Mouse (Mus musculus) heart, embryonic 16.5 days (tissue): ENCODE data around the gene Nr2f2. TPM values are rescaled to one million over a fixed set of nuclear protein-coding genes. Genes with fewer than 3 reads are reported as not detected.

Experiments used
- ATAC-seq: fragments of 200-750 bp; cut with Nextera tagmentation; replicated peaks from 2 replicates; pipeline ENCODE4 v1.8.0; 2017; ENCODE audit warnings: moderate number of reproducible peaks; ENCODE audit not compliant: insufficient read depth, low FRiP score; ENCODE audit errors: extremely low read depth
- H3K27ac ChIP-seq: fragments of 300-500 bp; sonication (generic); 2 replicates; pipeline ENCODE4 v1.5.1; 2014; ENCODE audit warnings: mild to moderate bottlenecking, low read length, control low read depth, moderate library complexity
- H3K27me3 ChIP-seq: fragments of 300-500 bp; sonication (generic); 2 replicates; pipeline ENCODE4 v1.6.1; 2014; ENCODE audit warnings: low read length, mixed read lengths; ENCODE audit not compliant: control insufficient read depth, insufficient read depth
- H3K36me3 ChIP-seq: fragments of 300-500 bp; sonication (generic); 2 replicates; pipeline ENCODE4 v1.6.1; 2014; ENCODE audit not compliant: control insufficient read depth, insufficient read depth
- H3K4me1 ChIP-seq: fragments of 300-500 bp; sonication (generic); 2 replicates; pipeline ENCODE4 v1.6.1; 2014; ENCODE audit warnings: low read length, mixed read lengths; ENCODE audit not compliant: control insufficient read depth, insufficient read depth
- H3K4me2 ChIP-seq: fragments of 300-500 bp; sonication (generic); 2 replicates; pipeline ENCODE4 v1.6.1; 2014; ENCODE audit warnings: low read depth, mild to moderate bottlenecking, control low read depth, low read length
- H3K4me3 ChIP-seq: fragments of 300-500 bp; sonication (generic); 2 replicates; pipeline ENCODE4 v1.5.1; 2014; ENCODE audit warnings: mild to moderate bottlenecking, control low read depth, low read length
- H3K9ac ChIP-seq: fragments of 300-500 bp; sonication (generic); 2 replicates; pipeline ENCODE4 v1.6.1; 2014; ENCODE audit warnings: low read length, control low read depth
- H3K9me3 ChIP-seq: fragments of 300-500 bp; sonication (generic); replicated peaks from 2 replicates; pipeline ENCODE4 v1.6.1; 2016; ENCODE audit warnings: low read length; ENCODE audit not compliant: control insufficient read depth
- WGBS: fragments of 180-500 bp; shearing (Covaris S2); extraction: QIAGEN DNeasy Blood & Tissue Kit; methylation state at CpG from one replicate; pipeline ENCODE4 v1.1.7; 2014; 5-methylcytosine and 5-hydroxymethylcytosine counted together
- polyA plus RNA-seq: library from polyadenylated mRNA; unstranded; fragments of >200 nt; fragmentation: Nextera tagmentation; extraction: Ambion mirVana; gene quantifications from 2 replicates; pipeline ENCODE4 v1.2.1, GENCODE M21; 2015

The Nr2f2 gene
- polyA plus RNA-seq, 1 experiment from 2014 or later = 15.4 TPM

DNA sequence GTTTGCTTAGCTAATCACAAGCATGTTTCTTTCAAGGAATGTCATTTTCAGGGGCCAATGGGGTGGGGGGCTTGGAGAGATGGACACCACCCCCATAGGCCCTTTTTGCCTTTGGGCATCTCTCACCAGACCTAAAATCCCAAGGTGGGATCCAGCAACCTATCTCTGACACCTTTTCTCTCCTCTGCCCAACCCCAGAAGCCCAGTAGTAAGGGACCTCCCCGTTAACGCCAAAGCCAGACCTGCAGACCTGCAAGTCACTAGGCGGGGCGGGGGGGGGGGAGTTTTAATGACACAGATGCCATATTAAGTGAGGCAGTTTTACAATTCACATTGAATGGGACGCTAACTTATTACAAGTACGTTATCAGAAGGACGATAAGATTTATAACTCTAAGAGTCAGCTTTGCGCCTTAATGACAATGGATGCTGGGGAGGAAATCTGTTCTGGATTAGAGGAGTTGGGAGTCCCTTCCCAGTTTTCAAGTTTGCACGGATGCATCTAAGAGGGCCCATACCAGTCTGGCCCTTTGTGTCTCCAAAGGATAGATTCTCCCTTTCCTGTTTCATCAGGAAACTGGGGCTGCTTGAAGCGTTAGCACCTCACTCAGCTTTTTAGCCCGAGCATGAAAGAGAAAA is 17.4 kb downstream of the Nr2f2 start:
- Histone ChIP-seq H3K36me3 (no peaks in the 10 kb centered on the region), H3K4me2 (peak overlapping the region; percentile 28), H3K4me3 (no peak overlapping the region), H3K27me3 (peaks cover 46% of the 10 kb centered on the region), H3K27ac (no peak overlapping the region), H3K4me1 (0 out of 2 replicates have a peak, but pooled peaks cover 11% of the 10 kb centered on the region), H3K9ac (no peak overlapping the region), H3K9me3 (no peaks in the 10 kb centered on the region)
- no peak for ATAC-seq
- 32% methylated on average over 11 of the region's 11 CpGs for WGBS

DNA sequence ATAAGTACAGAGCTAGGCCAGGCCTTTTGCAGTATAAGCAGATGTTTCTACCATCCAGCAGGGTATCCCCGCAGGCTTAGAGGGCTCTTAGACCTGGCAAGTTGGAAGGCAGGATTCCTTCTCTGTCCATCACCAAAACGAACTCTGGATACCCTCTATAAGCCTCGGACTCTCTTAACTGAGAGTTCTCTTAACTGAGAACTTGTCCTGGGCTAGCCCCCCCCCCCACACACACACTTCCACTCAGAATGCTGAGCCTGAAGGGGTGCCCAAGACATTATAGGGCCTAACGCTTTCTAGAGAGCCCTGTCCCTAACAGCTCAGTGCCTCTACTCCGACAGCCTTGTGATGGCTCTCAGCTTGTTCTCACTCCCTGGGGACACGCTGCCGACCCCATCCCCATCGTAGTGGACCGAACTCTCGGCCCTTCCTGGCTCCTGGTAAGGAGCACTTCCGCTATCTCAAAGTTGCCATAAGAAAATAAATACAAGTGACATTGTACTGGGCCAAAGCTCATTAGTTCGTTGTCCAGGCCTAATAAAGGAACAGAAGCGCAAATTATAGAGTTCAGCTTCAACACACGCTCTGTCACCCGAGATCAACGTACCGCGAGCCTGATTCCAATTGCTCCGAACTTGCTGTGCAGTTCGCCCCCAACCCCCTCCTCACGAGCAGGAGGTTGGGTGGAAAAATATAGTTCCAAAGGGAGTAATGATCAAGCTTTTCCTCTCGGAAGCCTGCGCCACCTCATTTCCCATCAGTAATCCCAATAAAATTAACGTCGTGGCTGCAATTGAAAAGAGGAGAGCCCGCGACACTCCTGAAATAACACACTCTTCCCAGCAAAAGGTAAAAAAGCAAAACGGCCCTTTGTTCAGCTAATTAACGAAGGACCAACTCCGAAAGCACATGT is 18.2 kb downstream of the Nr2f2 start:
- 22% methylated on average over 30 of the region's 30 CpGs for WGBS
- H3K27me3 ChIP-seq = peaks cover 54% of the 10 kb centered on the region

DNA sequence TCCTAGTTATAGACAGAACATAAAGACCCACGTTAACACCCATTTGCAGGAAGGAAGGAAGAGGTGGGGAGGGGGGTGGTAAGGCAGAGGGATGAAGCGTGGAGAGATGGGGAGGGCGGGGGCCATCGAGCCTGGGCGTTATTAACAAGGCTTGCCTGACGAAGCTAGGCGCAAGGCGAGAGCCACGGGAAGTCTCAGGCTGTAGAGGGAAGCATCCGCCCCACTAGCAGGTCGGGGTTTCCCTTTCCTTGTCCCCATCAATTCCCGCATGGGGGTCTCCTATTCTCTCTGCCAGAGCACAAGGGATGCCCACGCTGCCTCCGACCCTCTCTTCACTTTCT is 18.9 kb downstream of the Nr2f2 start:
- H3K9ac ChIP-seq = no peak overlapping the region

More for the DNA sequence above, 18.2 kb downstream of the Nr2f2 start:
- H3K4me1 ChIP-seq = 0 out of 2 replicates have a peak, but pooled peaks cover 11% of the 10 kb centered on the region
- H3K4me2 ChIP-seq = peak overlapping the region; percentile 28
- H3K9ac ChIP-seq = no peak overlapping the region
- no peak overlapping the region for H3K4me3 ChIP-seq
- H3K36me3 ChIP-seq = no peaks in the 10 kb centered on the region
- no peak for ATAC-seq
- H3K9me3 ChIP-seq = no peaks in the 10 kb centered on the region
- H3K27ac ChIP-seq = peak overlapping the region; percentile 5; the same call in 1 of the 2 replicates

DNA sequence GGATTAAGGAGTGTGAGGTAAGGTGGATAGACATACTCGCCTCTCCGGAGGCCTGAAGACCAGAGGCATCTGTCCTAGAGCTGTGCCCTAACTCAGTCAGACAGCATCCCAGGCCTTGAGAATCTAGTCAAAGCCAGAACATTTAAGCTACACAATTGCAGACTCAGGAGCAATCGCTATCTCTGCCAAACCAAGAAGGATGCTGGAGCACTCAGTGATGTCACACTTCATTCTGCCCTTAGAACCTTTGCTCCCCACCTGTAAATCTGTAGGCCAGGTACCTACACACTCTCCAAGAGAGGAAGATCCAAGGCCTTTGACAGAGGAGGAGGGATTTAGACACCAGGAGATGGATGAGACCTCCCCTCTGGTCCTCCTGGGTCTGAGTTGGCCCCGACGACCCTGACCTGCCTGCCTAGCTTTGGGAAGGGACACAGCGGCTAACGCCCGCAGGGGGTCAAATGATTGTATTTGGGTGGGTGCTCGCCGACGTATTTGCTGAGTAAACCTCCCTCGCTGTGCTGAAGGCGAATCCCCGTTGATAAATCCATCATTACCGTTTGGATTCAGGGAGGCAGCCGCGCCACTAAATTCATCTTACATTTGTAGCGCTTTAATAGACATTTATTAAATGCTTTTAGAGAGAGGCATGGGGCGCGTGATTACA is 19.5 kb downstream of the Nr2f2 start:
- Histone ChIP-seq H3K36me3 (no peaks in the 10 kb centered on the region), H3K9ac (no peak overlapping the region), H3K27me3 (peaks cover 57% of the 10 kb centered on the region), H3K27ac (no peak overlapping the region), H3K4me3 (no peak overlapping the region), H3K9me3 (no peaks in the 10 kb centered on the region), H3K4me2 (no peak overlapping the region), H3K4me1 (0 out of 2 replicates have a peak, but pooled peaks cover 11% of the 10 kb centered on the region)
- 25% methylated on average over 20 of the region's 20 CpGs for WGBS
- ATAC-seq = no peak

More for the DNA sequence above, 18.9 kb downstream of the Nr2f2 start:
- peaks cover 56% of the 10 kb centered on the region for H3K27me3 ChIP-seq
- no peak overlapping the region for H3K27ac ChIP-seq
- H3K4me1 ChIP-seq = 0 out of 2 replicates have a peak, but pooled peaks cover 11% of the 10 kb centered on the region
- 18% methylated on average over 14 of the region's 14 CpGs for WGBS
- H3K9me3 ChIP-seq = no peaks in the 10 kb centered on the region
- no peak overlapping the region for H3K4me3 ChIP-seq
- ATAC-seq = no peak
- no peaks in the 10 kb centered on the region for H3K36me3 ChIP-seq
- H3K4me2 ChIP-seq = peak overlapping the region; percentile 16; the same call in 1 of the 2 replicates

DNA sequence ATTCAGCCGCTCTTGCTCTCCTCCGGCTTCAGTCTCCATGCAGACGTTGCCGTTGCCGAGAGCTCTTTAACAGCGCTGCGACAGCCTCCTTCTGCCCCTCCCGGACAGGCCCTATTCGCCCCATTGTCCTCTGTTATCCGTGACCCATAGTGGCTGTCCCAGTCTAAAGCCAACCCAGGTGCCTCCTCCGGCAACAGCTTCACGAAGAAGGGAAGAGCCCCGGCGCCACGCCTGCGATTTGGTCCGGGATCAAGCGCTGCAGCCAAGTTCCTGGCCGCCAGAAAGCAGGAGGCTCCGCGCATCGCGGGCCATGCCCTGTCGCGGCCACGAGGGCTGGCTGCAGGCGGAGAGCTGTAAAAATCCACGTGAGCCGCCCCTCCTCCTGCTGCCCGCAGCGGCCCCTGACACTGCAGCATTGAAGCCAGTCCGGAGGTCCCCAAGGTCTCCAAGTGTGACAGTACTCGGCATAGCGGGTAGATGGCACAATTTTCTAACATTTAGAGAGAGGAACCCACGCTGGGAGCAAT is 20.5 kb downstream of the Nr2f2 start:
- H3K36me3 ChIP-seq = no peaks in the 10 kb centered on the region
- peaks cover 63% of the 10 kb centered on the region for H3K27me3 ChIP-seq
- 2% methylated on average over 35 of the region's 35 CpGs for WGBS

DNA sequence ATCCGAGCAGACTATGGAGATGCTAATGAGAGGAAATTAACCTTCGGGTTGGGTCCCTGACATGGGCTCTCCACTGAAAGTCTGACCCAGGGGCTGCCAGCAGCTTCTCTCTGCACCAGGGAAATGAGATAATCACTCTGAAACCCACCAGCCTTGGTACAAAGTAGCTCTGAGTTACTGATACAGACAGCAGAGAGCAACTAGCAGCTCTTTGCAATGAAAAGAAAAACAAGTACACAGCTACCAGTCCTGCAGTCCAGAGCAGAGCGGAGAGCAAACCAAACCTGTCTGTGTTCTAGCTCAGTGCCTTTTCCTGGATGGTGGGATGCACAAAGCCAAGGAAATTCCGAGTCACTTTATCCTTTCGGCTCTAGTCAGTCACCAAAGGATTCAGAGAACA is 23.1 kb downstream of the Nr2f2 start:
- ATAC-seq = no peak
- WGBS = 32% methylated on average over 5 of the region's 5 CpGs
- Histone ChIP-seq H3K9ac (no peak overlapping the region), H3K4me2 (no peak overlapping the region), H3K9me3 (no peaks in the 10 kb centered on the region), H3K36me3 (no peaks in the 10 kb centered on the region), H3K27ac (no peak overlapping the region), H3K4me3 (no peak overlapping the region), H3K27me3 (peaks cover 76% of the 10 kb centered on the region), H3K4me1 (0 out of 2 replicates have a peak, but pooled peaks cover 2% of the 10 kb centered on the region)

More for the DNA sequence above, 20.5 kb downstream of the Nr2f2 start:
- Histone ChIP-seq H3K4me2 (peak overlapping the region; percentile 69), H3K4me3 (peak overlapping the region; percentile 43), H3K9me3 (no peaks in the 10 kb centered on the region), H3K9ac (peak overlapping the region; percentile 41), H3K4me1 (0 out of 2 replicates have a peak, but pooled peaks cover 11% of the 10 kb centered on the region), H3K27ac (no peak overlapping the region)
- peak; percentile 69 for ATAC-seq

DNA sequence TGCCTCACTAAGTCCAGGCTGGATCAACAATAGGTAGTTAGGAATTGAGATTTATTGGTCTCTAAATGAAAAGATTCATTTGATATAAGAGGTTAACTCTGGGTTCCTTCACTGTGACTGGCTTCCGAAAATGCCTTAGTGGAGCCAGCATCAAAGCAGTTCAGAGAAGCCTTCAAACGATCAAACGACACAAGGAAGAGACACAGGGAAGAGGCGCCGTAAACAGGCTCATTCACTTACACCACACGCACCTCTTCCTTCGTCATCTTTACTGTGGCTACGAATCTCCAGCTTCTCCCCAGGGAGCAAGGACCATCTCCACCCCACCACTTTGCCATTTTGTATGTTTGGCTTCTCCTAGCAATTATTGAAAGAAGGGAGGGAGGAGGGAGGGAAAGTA is 23.8 kb downstream of the Nr2f2 start:
- ATAC-seq = no peak
- no peaks in the 10 kb centered on the region for H3K9me3 ChIP-seq
- peaks cover 79% of the 10 kb centered on the region for H3K27me3 ChIP-seq
- H3K4me3 ChIP-seq = no peak overlapping the region
- H3K9ac ChIP-seq = no peak overlapping the region
- H3K27ac ChIP-seq = no peak overlapping the region
- H3K4me2 ChIP-seq = no peak overlapping the region
- 0 out of 2 replicates have a peak, but pooled peaks cover 2% of the 10 kb centered on the region for H3K4me1 ChIP-seq
- no peaks in the 10 kb centered on the region for H3K36me3 ChIP-seq
- 30% methylated on average over 8 of the region's 8 CpGs for WGBS

DNA sequence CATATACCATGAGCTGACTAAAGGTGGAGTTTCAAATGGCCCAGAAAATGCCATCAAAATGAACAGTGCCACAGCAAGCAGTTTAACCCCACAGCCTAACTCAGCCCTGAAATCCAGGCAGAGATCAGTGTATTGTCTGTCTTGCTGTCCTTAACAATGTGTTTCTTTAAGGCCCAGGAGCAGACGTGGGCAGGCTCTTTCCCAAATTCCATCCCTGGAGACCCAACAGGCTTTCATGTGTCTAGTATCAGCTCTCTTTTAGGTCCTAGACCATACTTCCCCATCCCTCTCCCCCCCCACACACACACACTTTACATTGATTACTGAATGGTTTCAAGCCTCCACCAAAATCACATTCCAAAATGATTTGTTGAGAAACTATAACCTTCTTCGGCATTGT is 24.5 kb downstream of the Nr2f2 start:
- Histone ChIP-seq H3K9ac (no peak overlapping the region), H3K9me3 (no peaks in the 10 kb centered on the region), H3K4me3 (no peak overlapping the region), H3K4me2 (no peak overlapping the region), H3K27me3 (peaks cover 77% of the 10 kb centered on the region), H3K4me1 (0 out of 2 replicates have a peak, but pooled peaks cover 2% of the 10 kb centered on the region), H3K27ac (no peak overlapping the region), H3K36me3 (no peaks in the 10 kb centered on the region)
- ATAC-seq = no peak
- 45% methylated on average over 2 of the region's 2 CpGs for WGBS
